Mouse (Mus musculus): ENCODE results near the gene Plaur.

The Plaur gene

GRCm38 (mm10) chr7:24446697-24447340 lies 15.5 kb upstream of the Plaur start:
- no peak for DNase-seq

GRCm38 (mm10) chr7:24448782-24449517 lies 13.3 kb upstream of the Plaur start:
- no peak for DNase-seq

GRCm38 (mm10) chr7:24450585-24451017 lies 11.7 kb upstream of the Plaur start:
- DNase-seq = no peak

GRCm38 (mm10) chr7:24451855-24452311 lies 10.4 kb upstream of the Plaur start, which contains the start of gene Irgc1:
TSS of gene Irgc1 (minus strand) at chr7:24452297.
- no peak for DNase-seq

GRCm38 (mm10) chr7:24454199-24454598 lies 8.1 kb upstream of the Plaur start:
- DNase-seq = no peak

- no peak for DNase-seq
Observed at GRCm38 (mm10) chr7:24455726-24456125, 6.6 kb upstream of the Plaur start.

- peak; percentile 67 for DNase-seq
Observed at GRCm38 (mm10) chr7:24457726-24458370, 4.4 kb upstream of the Plaur start.

GRCm38 (mm10) chr7:24459440-24459839 lies 2.8 kb upstream of the Plaur start:
- no peak for DNase-seq

- DNase-seq = no peak
Observed at GRCm38 (mm10) chr7:24459843-24460242, 2.4 kb upstream of the Plaur start.

GRCm38 (mm10) chr7:24461376-24462051 lies 770 bp upstream of the Plaur start:
- DNase-seq = no peak

- DNase-seq = no peak
Observed at GRCm38 (mm10) chr7:24466835-24467234, 4.6 kb downstream of the Plaur start.

- DNase-seq = peak; percentile 55
Observed at GRCm38 (mm10) chr7:24467886-24468285, 5.6 kb downstream of the Plaur start.

- peak; percentile 64 for DNase-seq
Observed at GRCm38 (mm10) chr7:24469126-24469525, 6.8 kb downstream of the Plaur start.

- no peak for DNase-seq
Observed at GRCm38 (mm10) chr7:24470356-24470755, 8.1 kb downstream of the Plaur start.

- DNase-seq = no peak
Observed at GRCm38 (mm10) chr7:24472442-24472841, 10.2 kb downstream of the Plaur start.

- DNase-seq = peak; percentile 71
Observed at GRCm38 (mm10) chr7:24472937-24473336, 10.7 kb downstream of the Plaur start.

GRCm38 (mm10) chr7:24473913-24474529 lies 11.7 kb downstream of the Plaur start:
- peak; percentile 86 for DNase-seq

- peak; percentile 34 for DNase-seq
Observed at GRCm38 (mm10) chr7:24474811-24475506, 12.7 kb downstream of the Plaur start.

GRCm38 (mm10) chr7:24476338-24476737 lies 14.1 kb downstream of the Plaur start:
- no peak for DNase-seq

- DNase-seq = no peak
Observed at GRCm38 (mm10) chr7:24476856-24477255, 14.6 kb downstream of the Plaur start.

- DNase-seq = no peak
Observed at GRCm38 (mm10) chr7:24478911-24479310, 16.6 kb downstream of the Plaur start.

- DNase-seq = no peak
Observed at GRCm38 (mm10) chr7:24479685-24480084, 17.4 kb downstream of the Plaur start.

Measured in thymus, postnatal 4 days (tissue).